Mouse (Mus musculus) liver, postnatal 0 days (tissue): Measurements from ENCODE around the gene Lmod1.

Experiments
- CTCF ChIP-seq: sonication (generic); IDR thresholded peaks from 2 replicates; pipeline ENCODE4 v1.5.1; 2016; ENCODE audit warnings: antibody characterized with exemption, low read depth
- EP300 ChIP-seq: IDR thresholded peaks from 2 replicates; pipeline ENCODE4 v1.6.1; 2016; ENCODE audit warnings: antibody characterized with exemption, low read depth, mild to moderate bottlenecking

DNA sequence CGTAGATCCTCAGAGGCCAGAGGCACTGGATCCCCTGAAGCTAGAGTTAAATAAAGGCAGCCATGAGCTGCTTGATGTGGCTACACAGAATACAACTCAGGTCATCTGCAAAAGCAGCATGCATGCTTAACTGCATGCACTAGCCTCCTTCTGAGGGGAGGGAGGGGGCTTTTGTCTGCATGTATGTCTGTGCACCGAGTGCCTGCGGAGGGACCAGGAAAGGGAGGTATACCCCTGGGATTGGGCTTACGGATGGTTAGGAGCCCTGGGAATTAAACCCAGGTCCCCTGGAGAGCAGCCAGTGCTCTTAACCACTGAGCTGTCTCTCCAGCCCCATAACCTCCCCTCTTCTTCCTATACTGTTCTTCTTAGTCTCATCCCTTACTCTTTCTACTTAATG lies 87.5 kb downstream of the Lmod1 start:
- TF ChIP-seq EP300 (no peak), CTCF (no peak)
